Mouse (Mus musculus) limb, embryonic 10.5 days (tissue): ENCODE results near the gene Zdhhc14. TPM values are rescaled to one million over a fixed set of nuclear protein-coding genes. Genes with fewer than 3 reads are reported as not detected.

Source experiments
- DNase-seq: peaks from one replicate; pipeline ENCODE4 v3.0.0-alpha.2; 2017; ENCODE audit warnings: low spot score
- H3K27ac ChIP-seq: fragments of 300-500 bp; sonication (generic); 2 replicates; pipeline ENCODE4 v1.5.1; 2016; ENCODE audit warnings: mild to moderate bottlenecking
- H3K27me3 ChIP-seq: fragments of 300-500 bp; sonication (generic); 2 replicates; pipeline ENCODE4 v1.6.1; 2016; ENCODE audit warnings: low read depth, mild to moderate bottlenecking; ENCODE audit not compliant: poor library complexity, severe bottlenecking
- H3K36me3 ChIP-seq: fragments of 300-500 bp; sonication (generic); 2 replicates; pipeline ENCODE4 v1.6.1; 2016; ENCODE audit warnings: mild to moderate bottlenecking, moderate library complexity
- H3K4me1 ChIP-seq: fragments of 300-500 bp; sonication (generic); 2 replicates; pipeline ENCODE4 v1.6.1; 2016
- H3K4me3 ChIP-seq: fragments of 300-500 bp; sonication (generic); 2 replicates; pipeline ENCODE4 v1.5.1; 2016; ENCODE audit warnings: mild to moderate bottlenecking, moderate library complexity
- H3K9me3 ChIP-seq: fragments of 300-500 bp; sonication (generic); replicated peaks from 2 replicates; pipeline ENCODE4 v1.6.1; 2016; ENCODE audit warnings: mild to moderate bottlenecking
- WGBS: fragments of 180-500 bp; shearing (Covaris S2); methylation state at CpG from one replicate; pipeline ENCODE4 v1.1.7; 2016; 5-methylcytosine and 5-hydroxymethylcytosine counted together
- polyA plus RNA-seq: library from polyadenylated mRNA; unstranded; fragments of >200 nt; fragmentation: Nextera tagmentation; extraction: Ambion mirVana; gene quantifications from 2 replicates; pipeline ENCODE4 v1.2.1, GENCODE M21; 2016

Gene Zdhhc14
- polyA plus RNA-seq, 1 experiment from 2014 or later = 0.66 TPM

DNA sequence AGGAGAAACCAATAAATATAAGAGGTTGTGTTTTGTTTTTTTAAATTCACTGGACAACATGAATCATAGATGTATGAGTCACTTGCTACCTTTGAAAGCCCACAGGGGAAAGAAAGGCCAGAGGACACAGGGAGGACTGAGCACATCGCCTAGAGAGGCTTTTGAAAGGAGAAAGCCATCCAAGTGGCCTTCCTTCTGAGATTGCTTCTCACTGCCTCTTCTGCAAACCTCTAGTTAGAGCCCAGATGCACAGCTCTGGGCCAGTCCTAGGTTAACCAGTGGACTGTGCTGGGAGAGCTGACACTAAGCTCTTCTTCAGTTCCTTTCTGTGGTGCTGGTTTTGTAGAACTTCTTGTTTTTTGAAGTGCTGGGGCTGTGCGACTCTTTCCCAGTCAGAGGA is 307.9 kb downstream of the Zdhhc14 start:
- no peak for DNase-seq
- Histone ChIP-seq H3K4me3 (no peak overlapping the region), H3K9me3 (no peaks in the 10 kb centered on the region), H3K27me3 (no peaks in the 10 kb centered on the region), H3K4me1 (peaks cover 19% of the 10 kb centered on the region), H3K27ac (no peak overlapping the region), H3K36me3 (no peaks in the 10 kb centered on the region)
- 85% methylated on average over 2 of the region's 2 CpGs for WGBS

DNA sequence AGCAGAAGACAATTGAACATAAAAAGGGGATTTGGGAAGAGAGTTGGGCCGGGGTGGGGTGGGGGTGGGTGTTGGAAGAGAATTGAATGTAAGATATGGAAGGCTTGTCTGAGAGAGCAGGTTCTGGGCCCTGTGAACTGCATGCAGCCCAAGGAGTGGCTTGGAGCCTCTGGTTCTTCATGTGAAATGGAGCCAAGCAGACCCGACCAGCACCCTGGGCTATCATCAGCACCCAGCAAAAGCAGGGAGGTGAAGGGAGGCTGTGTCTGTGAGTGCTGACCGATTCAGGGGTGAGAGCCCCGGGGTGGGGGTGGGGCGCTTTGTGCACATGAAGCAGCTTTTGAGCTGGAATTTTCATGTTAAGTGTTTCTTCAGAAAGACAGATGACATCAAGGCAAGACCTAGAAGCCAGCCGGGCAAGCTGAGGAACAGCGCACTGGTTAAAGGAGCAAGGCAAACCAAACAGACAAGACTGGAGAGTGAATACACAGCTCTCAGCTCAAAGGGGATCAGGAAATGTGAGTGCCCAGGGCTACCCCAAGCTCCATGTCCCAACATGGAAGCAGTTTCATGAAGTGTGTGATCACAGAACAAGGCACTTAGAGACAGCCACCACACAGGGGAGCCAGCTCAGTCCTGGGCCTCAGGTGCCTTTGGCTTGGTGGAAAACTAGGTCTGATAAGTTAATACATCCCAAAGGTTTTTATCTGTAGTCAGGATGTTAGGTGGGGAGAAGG is 308.6 kb downstream of the Zdhhc14 start:
- DNase-seq = no peak
- Histone ChIP-seq H3K4me3 (no peak overlapping the region), H3K36me3 (no peaks in the 10 kb centered on the region), H3K9me3 (no peaks in the 10 kb centered on the region), H3K27ac (no peak overlapping the region), H3K27me3 (no peaks in the 10 kb centered on the region), H3K4me1 (peaks cover 25% of the 10 kb centered on the region)
- 84% methylated on average over 7 of the region's 7 CpGs for WGBS

DNA sequence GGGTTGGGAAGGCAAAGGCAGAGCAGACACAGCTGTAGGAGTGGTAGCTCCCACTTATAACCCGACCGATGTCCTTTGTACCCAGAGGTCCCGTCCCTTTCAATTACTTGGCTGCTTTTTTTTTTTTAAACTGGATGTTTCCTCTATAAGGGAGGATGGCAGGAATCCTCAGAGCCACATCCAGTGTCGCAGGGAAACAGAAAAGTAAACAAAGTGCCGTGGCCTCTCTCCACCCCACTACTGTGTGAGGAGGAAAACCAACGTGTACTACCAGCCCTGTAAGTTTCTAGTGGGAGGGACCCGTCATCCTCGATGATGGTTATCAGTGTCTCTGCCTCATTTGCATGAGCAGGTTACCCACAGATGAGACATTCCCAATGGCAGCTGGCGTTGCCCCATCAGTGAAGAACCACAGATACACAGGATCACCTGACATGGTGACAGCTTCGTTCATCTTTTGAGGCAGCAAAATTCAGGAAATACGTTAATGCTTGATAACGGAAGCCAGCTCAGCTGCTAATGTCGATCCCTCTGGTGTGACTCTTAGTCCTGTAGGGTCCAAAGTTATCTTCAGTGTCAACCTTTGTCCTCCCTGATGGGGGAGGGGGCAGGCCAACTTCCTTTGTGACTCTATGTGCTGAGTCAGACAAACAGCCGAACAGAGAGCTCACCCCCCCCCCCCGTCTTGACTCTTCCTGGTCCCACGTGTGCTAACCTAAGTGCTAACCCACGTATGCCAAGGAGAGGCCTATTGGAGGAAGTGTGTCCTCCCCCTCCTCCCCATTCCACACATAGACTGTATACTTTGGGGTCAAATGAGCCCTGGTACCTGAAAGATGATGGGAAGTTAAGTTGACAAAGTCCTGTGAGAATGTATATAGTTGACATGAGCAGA is 309.7 kb downstream of the Zdhhc14 start:
- DNase-seq = no peak
- no peak overlapping the region for H3K4me3 ChIP-seq
- no peak overlapping the region for H3K27ac ChIP-seq
- no peaks in the 10 kb centered on the region for H3K27me3 ChIP-seq
- H3K4me1 ChIP-seq = peaks cover 28% of the 10 kb centered on the region
- H3K9me3 ChIP-seq = no peaks in the 10 kb centered on the region
- 80% methylated on average over 17 of the region's 17 CpGs for WGBS
- H3K36me3 ChIP-seq = no peaks in the 10 kb centered on the region

DNA sequence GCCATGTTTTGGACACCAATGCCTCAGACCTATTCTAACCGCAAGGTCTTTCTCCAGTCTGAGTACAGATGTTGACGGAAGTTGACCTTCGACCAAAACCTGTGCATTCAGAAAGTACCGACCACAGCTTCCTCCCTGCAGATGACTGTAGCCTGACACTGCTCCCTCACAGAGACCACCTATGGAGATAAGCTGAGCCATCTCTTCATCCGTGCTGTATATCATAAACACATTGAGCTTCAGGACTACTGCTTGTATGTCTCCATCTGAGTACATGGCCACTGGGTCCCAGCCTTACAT is 310.2 kb downstream of the Zdhhc14 start:
- Histone ChIP-seq H3K4me1 (peaks cover 28% of the 10 kb centered on the region), H3K9me3 (no peaks in the 10 kb centered on the region), H3K4me3 (no peak overlapping the region), H3K36me3 (no peaks in the 10 kb centered on the region), H3K27me3 (no peaks in the 10 kb centered on the region), H3K27ac (no peak overlapping the region)
- WGBS = 82% methylated on average over 5 of the region's 5 CpGs
- no peak for DNase-seq

Other genes starting within 250 kb of the Zdhhc14 start
- gene Ldhal6b, start 73.8 kb upstream of the Zdhhc14 start, polyA plus RNA-seq = not detected in 2 replicates
- gene Tmem242, start 52.3 kb upstream of the Zdhhc14 start, polyA plus RNA-seq = 125 and 130 TPM in 2 replicates